Mouse (Mus musculus) thymus, postnatal 14 days (tissue): ENCODE results near the gene Mcoln2.
A peak's percentile ranks its signal among the peaks of the same experiment; 100 is the strongest.

Experiments used
- DNase-seq: peaks from one replicate; pipeline ENCODE4 v3.0.0; 2021

Gene Mcoln2

DNA sequence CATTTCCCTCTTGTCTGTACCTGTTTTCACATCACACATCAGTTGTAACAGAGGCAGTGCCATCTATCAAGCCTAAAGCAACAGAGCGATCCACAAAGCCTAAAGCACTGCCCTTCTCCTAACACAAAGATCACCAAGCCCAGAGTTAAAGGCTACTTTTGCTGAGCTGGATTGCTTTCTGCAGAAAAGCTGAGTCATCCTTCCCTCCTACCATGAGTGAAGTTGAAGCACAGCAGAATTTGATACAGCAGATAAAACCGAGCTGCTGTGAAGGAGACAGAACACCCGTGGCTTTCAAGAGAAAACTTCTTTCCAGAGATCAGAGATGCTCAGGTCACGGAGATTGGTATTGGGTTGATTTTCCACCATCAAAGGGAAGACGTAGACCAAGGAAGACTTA is 3.5 kb upstream of the Mcoln2 start:
- peak; percentile 22 for DNase-seq

DNA sequence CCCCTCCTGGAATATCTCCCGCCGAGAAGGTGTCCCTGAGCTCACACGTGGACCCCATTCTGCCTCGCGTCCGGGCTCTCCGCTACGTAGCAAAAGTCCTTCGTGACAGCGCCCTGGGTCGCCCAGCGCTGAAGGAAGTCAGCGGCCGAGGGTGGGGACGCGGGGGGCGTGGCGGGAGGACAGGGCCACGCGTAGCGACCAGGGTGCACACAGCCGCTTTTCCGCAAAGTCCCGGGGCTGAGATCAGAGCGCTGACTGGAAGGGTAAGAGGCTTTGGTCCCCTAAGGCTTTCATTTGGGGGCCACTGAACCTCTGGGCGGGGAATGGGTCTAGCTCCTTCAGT is 396 bp downstream of the Mcoln2 start:
- peak; percentile 74 for DNase-seq

DNA sequence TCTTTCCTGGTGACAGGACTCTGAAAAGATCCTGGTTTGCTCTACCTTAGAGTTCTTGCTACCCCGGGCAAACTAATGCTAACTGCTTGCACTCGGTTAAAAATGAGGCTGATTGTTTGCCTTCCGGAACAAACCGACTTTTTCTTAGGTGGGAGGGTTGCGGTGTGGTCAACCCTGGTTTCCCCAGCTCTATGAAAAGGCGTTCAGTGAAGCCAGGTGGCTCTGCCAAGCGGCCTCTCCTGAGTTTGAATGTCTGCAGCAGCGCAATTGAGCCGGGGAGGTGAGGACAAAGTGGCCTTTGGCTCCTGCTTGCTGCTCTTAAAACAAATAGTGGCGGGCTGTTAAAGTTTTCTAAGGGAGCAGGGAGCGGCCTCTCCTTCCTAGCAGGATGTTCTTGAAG is 927 bp downstream of the Mcoln2 start:
- DNase-seq, result peak; percentile 63

DNA sequence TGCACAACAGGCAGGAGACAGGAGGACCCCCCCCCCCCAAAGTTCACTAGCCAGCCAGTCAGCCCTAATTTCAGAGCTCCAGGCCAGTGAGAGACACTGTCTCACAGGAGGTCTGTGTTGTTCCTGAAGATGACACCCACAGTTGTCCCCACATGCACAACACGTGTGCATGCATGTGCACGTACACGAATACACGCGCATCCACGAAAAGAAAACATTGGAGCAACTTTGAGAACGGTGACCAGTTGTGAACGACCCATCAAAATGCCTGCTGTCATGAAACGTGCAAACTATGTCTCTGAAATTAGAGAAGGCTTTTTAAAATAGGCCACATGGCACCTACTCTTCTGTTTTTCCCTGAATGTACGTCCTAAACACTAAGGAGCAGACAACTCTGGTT is 1.7 kb downstream of the Mcoln2 start:
- DNase-seq, result no peak

DNA sequence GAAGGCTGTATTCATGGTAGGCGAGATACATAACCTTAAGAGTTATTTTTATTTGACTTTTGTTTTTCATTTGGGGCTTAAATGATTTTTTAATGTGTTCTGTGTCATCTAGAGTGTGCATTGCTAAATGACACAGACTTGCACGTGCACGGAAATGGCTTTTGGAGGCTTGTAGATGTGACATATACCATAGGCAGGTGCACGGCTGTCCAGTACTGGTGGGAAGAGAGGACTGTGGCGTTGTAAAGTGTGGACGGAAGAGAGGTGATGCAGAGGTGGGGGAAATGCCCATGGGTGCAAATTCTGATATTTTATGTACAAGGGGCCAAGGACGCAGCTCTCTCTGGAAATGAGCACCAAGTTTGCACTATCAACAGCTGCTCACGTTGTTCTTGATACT is 2.1 kb downstream of the Mcoln2 start:
- DNase-seq, result no peak

DNA sequence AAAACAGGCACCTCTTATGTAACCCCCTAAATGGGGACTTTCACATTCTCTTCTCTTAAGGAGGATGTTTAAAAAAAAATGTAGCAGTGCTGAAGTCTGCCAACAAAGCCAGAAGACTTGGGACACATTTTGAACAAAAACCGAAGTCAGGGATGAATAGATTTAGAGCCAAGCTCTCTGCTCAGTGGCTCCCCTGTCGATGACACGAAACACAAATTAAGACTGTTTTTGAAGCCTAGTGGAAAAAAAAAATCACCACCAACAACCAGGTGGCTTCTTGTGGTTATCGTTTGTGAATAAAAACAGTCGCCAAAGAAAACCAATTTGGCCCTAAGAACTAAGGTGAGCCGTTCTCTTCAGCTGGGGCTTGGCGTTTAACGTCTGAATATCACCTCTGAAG is 2.7 kb downstream of the Mcoln2 start:
- DNase-seq, result peak; percentile 23

DNA sequence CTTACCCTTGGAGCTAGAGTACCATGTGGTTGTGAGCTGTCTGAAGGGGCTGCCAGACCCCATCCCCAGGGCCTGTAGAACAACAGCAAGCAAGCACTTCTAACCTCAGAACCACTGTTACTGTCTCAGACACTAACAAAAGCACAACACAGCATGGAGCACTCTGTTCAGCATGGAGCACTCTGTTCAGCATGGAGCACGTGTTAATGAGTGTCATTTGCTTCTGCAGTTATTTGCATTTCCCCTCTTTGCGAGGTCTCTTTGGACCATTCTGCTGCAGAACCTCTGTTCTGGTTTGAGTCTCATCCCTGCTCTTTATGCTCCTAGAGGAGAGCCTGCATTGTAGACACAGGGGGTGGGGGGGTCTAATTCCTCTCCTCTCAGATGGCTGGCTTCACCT is 3.3 kb downstream of the Mcoln2 start:
- no peak for DNase-seq

DNA sequence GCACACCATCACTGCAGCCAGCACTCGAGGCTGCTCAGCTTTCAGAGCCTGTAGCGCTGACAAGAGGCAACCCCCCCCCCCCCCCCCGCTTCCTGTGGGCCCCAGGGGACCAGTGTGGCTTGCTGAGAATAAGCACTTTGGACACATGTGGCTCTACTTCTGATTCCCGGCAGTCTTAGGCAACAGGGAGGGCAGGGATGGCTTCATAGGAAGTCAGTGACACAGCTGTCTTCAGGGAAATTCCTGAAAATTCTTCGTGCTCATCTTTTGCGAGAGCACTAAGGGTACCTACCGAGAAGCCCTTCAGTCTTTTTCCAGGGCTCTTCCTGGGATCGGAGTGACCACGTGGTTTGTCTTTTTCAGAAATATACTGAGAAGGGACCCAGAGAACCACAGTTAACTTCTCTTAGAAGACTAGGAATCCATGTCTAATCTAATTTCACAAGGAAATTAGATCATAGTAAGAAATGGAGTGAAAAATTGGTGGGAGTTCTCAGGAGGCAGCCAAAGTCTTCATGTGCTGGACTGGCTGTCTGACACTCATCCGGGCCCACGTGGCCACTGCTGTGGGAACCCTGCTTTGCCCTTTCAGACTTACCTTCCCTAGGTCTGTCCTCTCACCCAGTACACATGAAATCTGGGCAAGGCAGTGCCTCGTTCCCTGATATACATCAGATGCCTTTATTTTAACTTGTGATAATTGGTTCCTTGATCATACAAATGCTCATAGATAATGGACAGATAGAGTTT is 4.4 kb downstream of the Mcoln2 start:
- no peak for DNase-seq

DNA sequence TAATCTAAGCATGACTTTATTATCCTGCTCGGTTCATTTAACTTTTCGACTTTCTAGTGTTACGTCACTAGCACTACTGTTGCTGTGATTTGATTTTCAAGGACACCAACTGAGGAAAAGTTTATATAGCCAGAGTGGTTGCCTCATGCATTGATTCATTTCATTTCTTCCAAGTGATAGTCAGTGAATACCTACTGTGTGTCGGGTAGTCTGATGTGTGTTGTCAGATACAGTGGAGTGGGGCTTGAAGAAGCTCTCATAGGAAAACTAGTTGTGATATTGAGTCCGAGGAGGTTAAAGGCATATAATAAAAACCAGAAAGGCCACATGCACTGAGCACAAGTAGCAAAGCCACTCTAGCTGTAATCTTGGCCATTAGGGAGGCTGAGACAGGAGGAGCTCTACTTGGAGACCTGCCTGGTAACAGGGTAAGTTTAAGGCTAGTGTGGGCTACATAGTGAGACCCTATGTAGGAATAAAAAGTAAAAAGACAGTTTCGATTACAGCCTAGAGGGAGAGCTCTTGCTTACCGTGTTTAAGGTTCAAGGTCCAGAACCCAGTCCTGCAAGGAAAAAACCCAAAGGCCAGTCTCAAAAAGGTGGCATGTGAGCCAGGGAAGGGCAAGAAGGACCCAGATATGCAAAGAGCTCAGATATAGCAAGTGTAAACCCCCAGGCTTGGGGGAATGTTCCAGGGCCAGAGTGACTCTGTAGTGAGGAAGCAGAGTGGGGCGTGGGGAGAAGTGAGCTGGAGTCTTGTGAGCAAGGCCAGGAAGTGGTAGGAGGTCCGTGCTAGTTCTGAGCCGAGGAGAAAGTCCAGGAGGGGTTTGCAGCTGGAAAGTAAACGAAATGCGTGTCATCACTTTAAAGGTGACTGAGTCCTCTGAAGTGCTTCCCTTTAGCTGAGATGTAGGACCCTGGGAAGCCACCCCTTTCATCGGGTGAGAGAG is 6.3 kb downstream of the Mcoln2 start:
- peak; percentile 37 for DNase-seq

DNA sequence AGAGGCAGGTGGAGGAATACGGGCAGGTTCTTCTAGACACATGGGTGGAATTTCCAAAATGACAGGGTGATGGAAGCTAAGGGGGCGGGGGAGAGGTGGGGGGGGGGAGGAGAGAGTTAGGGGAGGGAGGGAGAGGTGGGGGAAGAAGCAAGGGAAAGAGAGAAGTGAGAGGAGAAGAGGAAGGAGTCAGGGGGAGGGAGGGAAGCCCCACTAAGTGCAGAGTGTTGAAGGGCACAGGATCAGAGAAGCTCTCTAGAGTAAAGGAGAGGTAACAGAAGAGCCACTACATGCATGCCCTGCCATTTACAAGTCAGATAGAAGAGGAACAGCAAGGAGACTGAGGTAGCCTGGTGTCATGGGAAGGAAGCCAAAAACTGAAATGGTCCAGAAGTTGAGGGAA is 7.2 kb downstream of the Mcoln2 start:
- no peak for DNase-seq

DNA sequence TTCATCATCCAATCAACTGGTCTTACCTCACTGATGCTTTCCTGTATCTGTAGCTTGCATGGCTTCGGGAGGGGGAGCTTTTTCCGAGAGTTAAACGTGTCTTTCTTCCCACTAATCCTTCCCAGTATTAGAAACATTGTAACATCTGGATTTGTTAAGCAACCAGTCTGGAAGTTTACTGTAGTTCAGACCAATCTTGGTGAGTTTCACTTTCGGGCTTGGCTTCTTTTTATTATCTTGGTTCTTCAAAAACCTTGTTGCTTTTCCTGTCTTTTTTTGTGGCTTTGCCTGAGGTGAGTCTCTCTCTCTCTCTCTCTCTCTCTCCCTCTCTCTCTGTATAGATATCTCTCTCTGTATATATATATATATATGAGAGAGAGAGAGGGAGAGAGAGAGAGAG is 8.4 kb downstream of the Mcoln2 start:
- no peak for DNase-seq

DNA sequence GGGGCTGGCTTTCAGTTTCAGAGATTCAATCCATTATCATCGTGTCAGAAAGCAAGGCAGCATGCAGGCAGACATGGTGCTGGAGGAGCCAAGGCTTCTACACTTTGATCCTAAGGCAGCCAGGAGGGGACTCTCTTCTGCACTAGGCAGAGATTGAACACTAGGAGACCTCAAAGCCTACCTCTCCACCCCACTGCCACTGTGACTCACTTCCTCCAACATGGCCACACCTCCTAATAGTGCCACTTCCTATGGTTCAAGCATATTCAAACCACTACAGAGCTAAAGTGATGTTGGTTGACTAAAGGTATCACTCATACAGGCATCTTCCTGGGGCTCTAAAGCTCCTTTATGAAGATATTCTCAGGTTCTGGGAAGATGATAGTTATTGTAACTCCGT is 9.7 kb downstream of the Mcoln2 start:
- no peak for DNase-seq

DNA sequence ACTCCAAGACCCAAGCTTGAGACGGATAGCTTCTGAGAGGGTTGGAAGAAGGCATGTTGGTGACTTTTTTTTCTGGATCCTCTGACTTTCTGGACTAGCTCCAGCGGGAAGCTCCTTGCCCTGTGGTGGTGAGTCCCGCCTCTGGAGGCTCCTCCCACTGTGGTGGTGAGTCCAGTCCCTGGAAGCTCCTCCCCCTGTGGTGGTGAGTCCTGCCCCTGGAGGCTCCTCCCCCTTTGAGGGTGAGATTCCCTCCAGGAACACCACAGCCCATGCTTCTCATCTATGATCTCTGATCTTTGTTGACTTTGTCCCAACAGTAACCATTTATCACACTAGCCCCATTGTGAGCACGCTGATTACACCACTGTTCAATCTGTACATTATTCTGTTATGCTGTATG is 12.6 kb downstream of the Mcoln2 start:
- no peak for DNase-seq

DNA sequence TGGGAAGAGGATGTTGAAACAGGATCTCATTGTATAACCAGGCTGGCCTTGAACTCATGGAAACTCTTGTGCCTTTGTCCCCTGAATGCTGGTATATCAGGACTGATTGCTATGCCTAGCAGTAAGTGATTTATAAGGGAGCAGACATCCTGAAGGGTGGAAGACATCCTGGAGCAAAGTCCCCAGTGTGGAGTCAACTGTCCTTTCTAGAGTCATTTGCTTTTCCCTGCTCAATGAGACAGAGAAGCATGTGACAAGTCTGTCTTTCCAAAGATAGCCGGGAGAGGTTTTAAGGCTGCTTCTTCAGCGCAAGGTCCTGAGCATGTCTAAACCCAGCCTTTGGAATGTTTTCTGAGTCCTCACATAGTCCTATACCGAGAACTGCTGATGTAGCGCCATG is 19.7 kb downstream of the Mcoln2 start:
- DNase-seq, result no peak

DNA sequence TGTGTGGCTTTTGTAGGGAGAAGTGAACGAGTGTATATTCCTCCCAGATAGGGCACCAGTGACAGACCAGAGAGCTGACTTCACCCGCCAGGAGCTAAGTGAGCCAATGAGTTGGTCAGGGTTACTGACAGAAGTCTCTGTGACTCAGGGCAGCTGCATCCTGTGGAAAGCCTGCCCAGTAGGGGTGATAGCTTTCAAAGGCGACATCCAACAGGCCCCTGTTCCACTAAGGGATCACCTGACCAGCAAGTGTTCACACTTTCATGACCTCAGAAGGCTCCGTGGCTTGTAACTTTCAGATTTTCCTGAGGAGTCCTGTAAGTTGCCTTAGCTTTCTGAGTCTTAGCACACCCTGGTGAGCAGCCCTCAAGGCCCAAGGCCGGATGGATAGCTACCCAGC is 23.4 kb downstream of the Mcoln2 start:
- no peak for DNase-seq

DNA sequence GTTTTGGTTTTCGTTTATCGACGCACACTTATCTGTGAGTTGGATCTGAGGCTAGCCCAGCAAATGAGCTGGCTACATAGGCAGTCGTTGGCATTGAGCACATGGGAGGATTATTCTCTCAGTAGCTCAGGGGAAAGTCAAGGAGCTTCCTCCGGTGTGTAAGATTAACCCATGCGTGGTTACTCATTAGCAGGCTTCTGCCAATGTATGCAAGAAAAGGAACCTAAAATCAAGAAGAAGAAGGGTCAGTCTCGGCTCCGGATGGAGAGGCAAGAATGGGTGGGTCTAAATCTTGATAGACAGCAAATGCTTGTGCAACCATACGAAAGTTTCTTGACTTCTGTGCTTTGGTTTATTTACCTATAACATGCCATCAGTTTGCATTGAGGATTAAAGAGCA is 24.6 kb downstream of the Mcoln2 start:
- no peak for DNase-seq

DNA sequence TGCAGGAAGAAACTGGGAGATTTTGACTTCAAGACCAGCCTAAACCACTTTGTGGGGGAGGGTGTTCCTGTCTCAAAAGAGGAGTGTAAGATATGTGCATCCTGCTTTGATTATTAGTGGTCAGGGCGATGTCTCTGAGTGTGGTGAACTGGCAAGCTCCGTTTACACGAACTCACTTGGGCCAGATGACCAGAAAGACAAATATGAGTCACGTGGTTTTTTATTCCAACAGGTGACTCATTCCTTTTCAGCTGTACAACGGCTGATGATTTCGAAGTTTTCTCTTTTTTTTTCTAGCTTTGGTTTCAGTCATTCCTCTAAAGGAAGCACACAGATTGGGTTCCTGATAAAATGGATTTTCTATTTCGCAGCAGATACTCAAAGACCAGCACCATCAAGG is 27.7 kb downstream of the Mcoln2 start:
- no peak for DNase-seq

DNA sequence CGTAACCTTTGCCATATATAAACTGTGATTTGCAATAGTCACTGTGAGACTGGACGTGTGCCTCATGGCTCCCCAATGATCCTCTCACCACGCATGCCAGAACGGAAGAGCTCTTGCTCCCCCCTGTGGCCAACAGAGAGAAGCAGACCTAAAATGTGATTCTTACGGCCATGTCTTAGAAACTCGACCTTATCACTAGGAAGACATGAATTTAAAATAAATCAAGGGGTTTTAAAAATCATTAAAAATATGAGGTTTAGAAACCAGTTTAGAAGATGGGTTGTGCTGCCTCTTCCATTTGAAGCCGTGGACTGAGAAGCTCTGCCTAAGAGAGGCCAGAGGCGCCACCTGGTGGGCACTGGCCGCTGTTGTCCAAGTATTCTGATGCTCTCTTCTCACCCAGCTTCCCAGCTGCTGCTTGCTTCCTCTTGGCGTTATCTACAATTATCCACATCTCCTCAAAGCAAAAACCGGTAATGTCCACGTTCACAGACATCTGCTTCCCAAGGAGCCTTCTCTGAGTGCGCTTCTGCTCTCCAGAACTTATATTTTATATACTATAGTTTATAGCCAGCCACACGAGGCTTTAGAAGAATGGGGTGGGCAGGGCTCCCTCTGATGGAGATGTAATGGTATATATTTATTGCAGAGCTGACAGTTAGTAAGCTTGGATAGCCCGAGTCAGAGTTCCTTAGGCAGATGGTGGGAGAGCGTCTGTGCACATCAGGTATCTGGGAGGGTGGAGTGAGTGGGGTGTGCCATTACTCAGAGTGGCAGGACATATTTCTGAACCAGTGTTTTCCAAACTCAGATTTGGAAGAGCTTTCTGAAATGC is 28.3 kb downstream of the Mcoln2 start:
- peak; percentile 87 for DNase-seq

DNA sequence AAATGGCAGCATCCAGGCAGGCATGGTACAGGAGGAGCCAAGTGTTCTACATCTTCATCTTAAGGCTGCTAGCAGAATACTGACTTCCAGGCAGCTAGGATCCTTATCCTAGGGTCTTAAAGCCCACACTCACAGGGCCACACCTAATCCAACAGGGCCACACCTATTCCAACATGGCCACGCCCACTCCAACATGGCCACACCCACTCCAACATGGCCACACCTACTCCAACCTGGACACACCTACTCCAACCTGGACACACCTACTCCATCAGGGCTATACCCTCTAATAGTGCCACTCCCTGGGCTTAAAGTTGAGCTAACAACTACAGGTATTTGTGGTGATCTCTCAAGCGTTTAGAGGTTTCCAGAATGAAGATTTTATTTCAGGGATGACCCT is 30.7 kb downstream of the Mcoln2 start:
- DNase-seq, result no peak

DNA sequence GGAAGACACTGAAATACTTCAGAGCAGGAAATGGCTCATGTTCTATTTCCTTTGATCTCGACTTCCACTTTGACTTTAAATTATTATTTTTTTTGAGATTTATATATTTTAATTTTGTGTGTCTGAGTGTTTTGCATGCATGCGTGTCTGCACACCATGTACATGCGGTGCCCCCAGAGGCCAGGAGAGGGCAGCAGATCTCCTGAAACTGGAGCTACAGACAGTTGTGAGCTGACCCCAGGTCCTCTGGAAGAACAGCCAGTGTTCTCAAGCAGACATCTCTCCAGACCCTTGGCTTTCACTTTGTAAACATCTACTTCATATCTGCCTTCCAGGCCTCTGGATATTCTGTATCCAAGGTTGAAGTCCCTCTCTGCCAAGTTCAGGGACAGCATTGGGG is 31.4 kb downstream of the Mcoln2 start:
- peak; percentile 80 for DNase-seq

DNA sequence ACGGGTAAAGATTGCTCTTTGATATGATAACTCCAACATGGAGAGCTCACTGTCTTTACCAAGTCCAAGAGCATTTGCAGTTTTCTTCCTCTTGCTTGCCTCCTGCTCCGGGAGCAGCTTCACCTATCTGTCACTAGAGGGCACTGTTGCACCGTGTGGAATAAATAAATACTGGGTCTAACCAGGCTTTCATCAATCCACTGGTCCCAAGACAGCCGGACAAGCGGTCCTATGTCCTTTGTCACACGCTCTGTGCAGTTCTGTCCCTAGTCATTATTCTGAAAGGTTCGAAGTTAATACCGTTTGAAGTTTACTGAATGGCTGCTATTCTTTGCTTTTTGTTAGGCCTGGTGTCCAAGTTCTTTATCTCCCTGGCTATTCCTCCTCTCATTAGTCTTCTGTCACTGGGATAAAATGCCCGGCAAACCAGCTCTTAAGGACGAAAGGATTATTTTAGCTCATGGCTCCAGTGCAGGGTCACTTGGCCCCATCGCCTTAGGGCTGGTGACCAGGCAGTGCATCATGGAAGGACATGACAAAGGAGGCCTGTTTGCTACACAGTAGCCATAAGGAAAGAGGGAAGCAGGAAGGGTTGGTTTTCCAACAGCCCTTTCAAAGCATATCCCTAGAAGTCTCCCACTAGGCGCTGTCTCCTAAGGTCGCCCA is 35.5 kb downstream of the Mcoln2 start:
- peak; percentile 47 for DNase-seq

DNA sequence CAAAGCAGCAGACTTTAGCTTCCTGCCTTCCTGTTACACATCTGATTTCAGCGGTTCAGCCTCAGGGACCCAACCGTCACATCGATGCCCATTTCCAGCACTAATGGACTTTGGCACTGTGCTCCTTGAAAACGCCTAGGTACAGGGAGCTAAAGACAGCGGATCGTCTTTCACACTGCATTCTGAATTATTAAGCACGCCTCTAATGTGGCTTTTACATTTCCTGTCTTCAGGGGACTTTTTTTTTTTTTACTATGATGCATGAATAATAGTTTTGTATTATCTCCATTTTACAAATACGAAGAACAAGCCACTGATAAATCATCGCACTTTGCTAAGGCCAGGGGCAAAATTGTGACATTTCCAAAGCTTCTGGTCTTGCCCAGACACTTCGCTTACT is 36.4 kb downstream of the Mcoln2 start:
- no peak for DNase-seq

DNA sequence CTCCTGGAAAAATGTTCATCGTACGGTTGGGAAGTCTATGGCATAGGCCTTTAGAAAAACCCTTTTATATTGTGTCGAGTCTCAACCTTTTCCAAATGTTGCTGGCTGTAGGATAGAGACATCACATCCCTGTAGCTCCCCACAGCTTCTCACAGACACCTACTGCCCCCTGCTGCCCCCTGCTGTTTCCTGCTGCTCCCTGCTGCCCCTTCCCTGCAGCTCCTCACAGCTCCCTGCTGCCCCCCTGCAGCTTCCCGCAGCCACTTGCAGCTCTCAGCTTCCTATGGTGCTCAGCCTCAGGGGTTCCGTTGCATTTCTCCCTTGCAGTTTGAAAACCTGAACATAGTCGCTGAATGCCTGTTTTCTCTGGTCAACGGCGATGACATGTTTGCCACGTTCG is 40.3 kb downstream of the Mcoln2 start:
- DNase-seq, result peak; percentile 33
